Mouse (Mus musculus): ENCODE data around the gene Gm7978. TPM values are rescaled to one million over a fixed set of nuclear protein-coding genes. Genes with fewer than 3 reads are reported as not detected.
"Not testable (repeated sequence)": the region's sequence is repeated elsewhere in the genome, so short reads cannot be mapped to it uniquely, and the experiment has no call there.

Gene Gm7978
- total RNA-seq (2012; rRNA removed) (not detected in 2 replicates), polyA plus RNA-seq (2012; ENCODE audit: insufficient read depth in 1 of 2, insufficient read length in 2 of 2, low read depth in 1 of 2, low replicate concordance in 2 of 2, missing spikeins in 1 of 2) (not detected)

DNA sequence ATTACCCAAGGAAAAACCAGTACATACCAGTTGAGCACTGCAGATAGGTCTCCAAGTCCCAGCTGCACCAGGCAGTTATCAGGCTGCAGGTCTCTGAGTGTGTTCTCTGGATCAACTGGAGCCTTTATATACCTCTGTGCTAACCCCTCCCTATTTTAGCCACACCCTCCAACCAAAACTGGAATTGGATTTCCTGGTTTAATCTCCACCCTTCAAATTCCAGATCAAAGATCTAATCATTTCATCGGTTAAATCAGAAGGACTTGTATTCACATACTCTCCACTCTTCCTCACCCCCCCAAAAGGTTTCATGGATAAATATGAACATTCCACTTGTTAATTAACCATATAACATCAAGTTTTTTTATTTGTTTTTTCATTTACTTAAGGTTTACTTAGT lies at the start of gene Gm7978:
Gene Gm7978 (minus strand): TSS at position 101 of the 400 bp plus-strand sequence.
- H3K27ac ChIP-seq (ENCODE audit: control insufficient read depth, low read depth, low read length); H3K79me2 ChIP-seq (ENCODE audit: control insufficient read depth, insufficient read depth, low read length, poor library complexity); H3K4me3 ChIP-seq (ENCODE audit: control insufficient read depth in 1 of 2, insufficient read depth in 1 of 2, low read depth in 2 of 2, low read length in 2 of 2); H3K9ac ChIP-seq (ENCODE audit: control insufficient read depth, low read depth, low read length, poor library complexity, severe bottlenecking); H3K9me3 ChIP-seq (replicated peaks; ENCODE audit: insufficient read depth, low read length); H3K4me1 ChIP-seq (ENCODE audit: control insufficient read depth in 1 of 2, insufficient read depth in 2 of 2, low read length in 2 of 2); H3K27me3 ChIP-seq (ENCODE audit: control insufficient read depth in 1 of 2, insufficient read depth in 2 of 2, low read length in 2 of 2); H3K36me3 ChIP-seq (ENCODE audit: control insufficient read depth in 1 of 2, insufficient read depth in 2 of 2, low read length in 2 of 2); DNase-seq (ENCODE audit: low read depth, low spot score): not testable (repeated sequence)

GRCm38 (mm10) chr5:95775690-95776089 lies 39.7 kb upstream of the Gm7978 start, which contains the start of gene E330014E10Rik:
TSS of gene E330014E10Rik (plus strand) at chr5:95775990.
- H3K79me2 ChIP-seq (ENCODE audit: control insufficient read depth, insufficient read depth, low read length, poor library complexity); H3K4me1 ChIP-seq (ENCODE audit: control insufficient read depth in 1 of 2, insufficient read depth in 2 of 2, low read length in 2 of 2); H3K27me3 ChIP-seq (ENCODE audit: control insufficient read depth in 1 of 2, insufficient read depth in 2 of 2, low read length in 2 of 2); DNase-seq (ENCODE audit: low read depth, low spot score); H3K4me3 ChIP-seq (ENCODE audit: control insufficient read depth in 1 of 2, insufficient read depth in 1 of 2, low read depth in 2 of 2, low read length in 2 of 2); H3K9ac ChIP-seq (ENCODE audit: control insufficient read depth, low read depth, low read length, poor library complexity, severe bottlenecking); H3K36me3 ChIP-seq (ENCODE audit: control insufficient read depth in 1 of 2, insufficient read depth in 2 of 2, low read length in 2 of 2); H3K27ac ChIP-seq (ENCODE audit: control insufficient read depth, low read depth, low read length); H3K9me3 ChIP-seq (replicated peaks; ENCODE audit: insufficient read depth, low read length): not testable (repeated sequence)

GRCm38 (mm10) chr5:95741714-95742113 lies 5.7 kb upstream of the Gm7978 start, which contains the start of gene Gm7982:
TSS of gene Gm7982 (plus strand) at chr5:95742014.
- H3K79me2 ChIP-seq (ENCODE audit: control insufficient read depth, insufficient read depth, low read length, poor library complexity); H3K27me3 ChIP-seq (ENCODE audit: control insufficient read depth in 1 of 2, insufficient read depth in 2 of 2, low read length in 2 of 2); DNase-seq (ENCODE audit: low read depth, low spot score); H3K27ac ChIP-seq (ENCODE audit: control insufficient read depth, low read depth, low read length); H3K4me3 ChIP-seq (ENCODE audit: control insufficient read depth in 1 of 2, insufficient read depth in 1 of 2, low read depth in 2 of 2, low read length in 2 of 2); H3K9ac ChIP-seq (ENCODE audit: control insufficient read depth, low read depth, low read length, poor library complexity, severe bottlenecking); H3K9me3 ChIP-seq (replicated peaks; ENCODE audit: insufficient read depth, low read length); H3K4me1 ChIP-seq (ENCODE audit: control insufficient read depth in 1 of 2, insufficient read depth in 2 of 2, low read length in 2 of 2); H3K36me3 ChIP-seq (ENCODE audit: control insufficient read depth in 1 of 2, insufficient read depth in 2 of 2, low read length in 2 of 2): not testable (repeated sequence)

Other genes with a start within 250 kb of the Gm7978 start
- gene Gm3286, start 225.4 kb downstream of the Gm7978 start, total RNA-seq (2012; rRNA removed): not detected in 2 replicates
- gene Gm3286, start 225.4 kb downstream of the Gm7978 start, polyA plus RNA-seq (2012; ENCODE audit: insufficient read depth in 1 of 2, insufficient read length in 2 of 2, low read depth in 1 of 2, low replicate concordance in 2 of 2, missing spikeins in 1 of 2): not detected
- gene Gm7971, start 141.3 kb downstream of the Gm7978 start, total RNA-seq (2012; rRNA removed): not detected in 2 replicates
- gene Gm7971, start 141.3 kb downstream of the Gm7978 start, polyA plus RNA-seq (2012; ENCODE audit: insufficient read depth in 1 of 2, insufficient read length in 2 of 2, low read depth in 1 of 2, low replicate concordance in 2 of 2, missing spikeins in 1 of 2): not detected
- not detected in 2 replicates for gene Gm7982, start 5.8 kb upstream of the Gm7978 start, total RNA-seq (2012; rRNA removed)
- not detected for gene Gm7982, start 5.8 kb upstream of the Gm7978 start, polyA plus RNA-seq (2012; ENCODE audit: insufficient read depth in 1 of 2, insufficient read length in 2 of 2, low read depth in 1 of 2, low replicate concordance in 2 of 2, missing spikeins in 1 of 2)
- gene E330014E10Rik, start 39.8 kb upstream of the Gm7978 start, total RNA-seq (2012; rRNA removed): not detected in 2 replicates
- not detected for gene E330014E10Rik, start 39.8 kb upstream of the Gm7978 start, polyA plus RNA-seq (2012; ENCODE audit: insufficient read depth in 1 of 2, insufficient read length in 2 of 2, low read depth in 1 of 2, low replicate concordance in 2 of 2, missing spikeins in 1 of 2)
- gene Cxcl13, start 220.8 kb upstream of the Gm7978 start, total RNA-seq (2012; rRNA removed): not detected in 2 replicates
- not detected for gene Cxcl13, start 220.8 kb upstream of the Gm7978 start, polyA plus RNA-seq (2012; ENCODE audit: insufficient read depth in 1 of 2, insufficient read length in 2 of 2, low read depth in 1 of 2, low replicate concordance in 2 of 2, missing spikeins in 1 of 2)

Data from MEL (cell line).